Mouse (Mus musculus) C2C12 (cell line): ENCODE data around the gene Bad. TPM values are rescaled to one million over a fixed set of nuclear protein-coding genes. Genes with fewer than 3 reads are reported as not detected.

Experiments used
- H3K27me3 ChIP-seq: one replicate; pipeline ENCODE4 v1.6.1; 2011; ENCODE audit not compliant: control insufficient read depth, insufficient read depth, insufficient read length
- H3K36me3 ChIP-seq: one replicate; pipeline ENCODE4 v1.6.1; 2011; ENCODE audit not compliant: control insufficient read depth, insufficient read depth
- H3K4me3 ChIP-seq: one replicate; pipeline ENCODE4 v1.5.1; 2011; ENCODE audit warnings: mild to moderate bottlenecking, control low read depth; ENCODE audit not compliant: poor library complexity, insufficient read depth, severe bottlenecking
- H3K79me2 ChIP-seq: one replicate; pipeline ENCODE4 v1.6.1; 2011; ENCODE audit not compliant: control insufficient read depth, insufficient read depth
- H3K79me3 ChIP-seq: one replicate; pipeline ENCODE4 v1.6.1; 2011; ENCODE audit warnings: low read depth, control low read depth
- H3ac ChIP-seq: one replicate; pipeline ENCODE3; 2011; ENCODE audit warnings: low read depth; ENCODE audit not compliant: control insufficient read depth, insufficient read length
- CEBPB ChIP-seq: IDR thresholded peaks from one replicate; pipeline ENCODE4 v1.6.1; 2011; ENCODE audit warnings: low read depth, mild to moderate bottlenecking, control low read depth, moderate library complexity
- CTCF ChIP-seq: IDR thresholded peaks from one replicate; pipeline ENCODE4 v1.5.1; 2011; ENCODE audit not compliant: control insufficient read depth, insufficient read depth, insufficient read length
- FOSL1 ChIP-seq: IDR thresholded peaks from one replicate; pipeline ENCODE4 v1.8.0; 2011; ENCODE audit warnings: mild to moderate bottlenecking, low read length; ENCODE audit not compliant: poor library complexity, insufficient read depth, severe bottlenecking
- MAX ChIP-seq: IDR thresholded peaks from one replicate; pipeline ENCODE4 v1.6.1; 2011; ENCODE audit warnings: mild to moderate bottlenecking, control low read depth
- MYOD1 ChIP-seq: IDR thresholded peaks from one replicate; pipeline ENCODE4 v1.6.1; 2011; ENCODE audit warnings: low read depth; ENCODE audit not compliant: control insufficient read depth, insufficient read length
- MYOG ChIP-seq: IDR thresholded peaks from one replicate; pipeline ENCODE4 v1.6.1; 2011; ENCODE audit not compliant: control insufficient read depth, insufficient read length; ENCODE audit errors: extremely low read depth
- USF1 ChIP-seq: IDR thresholded peaks from one replicate; pipeline ENCODE4 v1.6.1; 2011; ENCODE audit warnings: low read depth, mild to moderate bottlenecking, control low read depth, moderate library complexity
- polyA plus RNA-seq: library from polyadenylated mRNA; unstranded; fragments of >200 nt; fragmentation: generic; extraction: Trizol; gene quantifications from one replicate; pipeline ENCODE4 v1.2.1, GENCODE M21; 2012; ENCODE audit warnings: missing spikeins

Gene Bad
- polyA plus RNA-seq, 1 experiment = 84.0 TPM

DNA sequence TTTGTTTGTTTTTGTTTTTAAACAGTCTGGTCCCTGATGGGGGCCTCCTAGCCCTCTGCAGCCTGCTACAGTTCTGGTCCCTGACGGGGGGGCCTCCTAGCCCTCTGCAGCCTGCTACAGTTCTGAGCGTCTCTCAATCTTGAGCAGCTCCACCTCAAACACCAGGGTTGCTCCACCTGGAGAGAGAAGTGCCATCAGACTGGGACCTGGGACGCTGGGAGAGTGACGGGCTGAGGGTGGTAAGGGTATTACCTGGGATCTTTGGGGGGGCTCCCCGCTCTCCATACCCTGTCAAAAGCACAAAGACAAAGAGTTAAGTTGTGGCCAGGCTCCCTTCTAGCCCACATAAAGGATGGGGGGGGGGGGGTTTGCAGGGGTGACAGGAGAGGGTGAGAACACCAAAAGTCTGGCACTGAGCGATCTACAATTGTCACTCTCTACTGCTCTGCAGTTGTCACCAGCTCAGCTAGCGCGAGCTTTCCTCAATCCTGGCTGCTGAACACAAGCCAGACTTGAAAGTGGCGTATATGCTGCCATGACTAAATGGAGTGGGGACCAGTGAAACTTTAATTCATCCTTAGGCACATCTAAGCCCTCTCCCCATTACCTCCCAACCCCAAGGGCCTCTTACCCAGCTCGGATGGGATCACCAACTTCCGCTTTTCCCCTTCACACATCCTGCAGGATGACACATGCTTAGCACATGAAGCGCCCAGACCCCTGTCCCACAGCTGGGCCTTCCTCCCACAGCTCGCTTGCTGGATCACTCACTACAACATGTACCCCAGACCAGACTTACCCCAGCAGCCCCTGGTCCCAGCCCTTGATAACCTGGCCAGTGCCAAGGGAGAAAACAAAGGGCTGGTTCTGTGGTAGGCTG, 36.3 kb downstream of the Bad start:
- H3ac ChIP-seq = peak overlapping the region; percentile 16
- peaks cover 37% of the 10 kb centered on the region for H3K36me3 ChIP-seq
- no peak for TF ChIP-seq FOSL1
- TF ChIP-seq CEBPB = no peak
- TF ChIP-seq MAX = no peak
- no peak for TF ChIP-seq CTCF
- no peak for TF ChIP-seq MYOG
- no peak for TF ChIP-seq MYOD1
- TF ChIP-seq USF1 = no peak
- H3K79me2 ChIP-seq = peaks cover 54% of the 10 kb centered on the region
- H3K79me3 ChIP-seq = peaks cover 31% of the 10 kb centered on the region
- H3K27me3 ChIP-seq = no peaks in the 10 kb centered on the region
- no peak overlapping the region for H3K4me3 ChIP-seq

DNA sequence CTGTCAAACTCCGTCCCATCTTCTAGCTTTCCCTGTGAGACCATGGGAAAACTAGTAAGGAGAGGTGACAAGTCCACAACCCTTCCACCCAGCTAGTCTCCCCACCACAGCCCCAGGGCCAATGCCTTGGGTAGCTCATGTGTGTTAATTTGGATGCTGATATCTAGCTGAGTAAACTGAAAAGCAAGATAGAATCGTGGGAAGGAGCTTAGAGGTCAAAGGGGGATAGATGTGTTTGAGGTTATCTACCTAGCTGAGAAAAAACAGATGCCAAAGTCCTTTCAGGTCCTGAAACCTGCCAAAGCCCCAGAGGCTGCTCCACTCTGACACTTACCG, 36.9 kb downstream of the Bad start:
- TF ChIP-seq CTCF (no peak), MAX (no peak), FOSL1 (no peak), MYOG (no peak), MYOD1 (no peak)
- H3K36me3 ChIP-seq = peaks cover 44% of the 10 kb centered on the region
- peak overlapping the region; percentile 37 for H3K4me3 ChIP-seq

DNA sequence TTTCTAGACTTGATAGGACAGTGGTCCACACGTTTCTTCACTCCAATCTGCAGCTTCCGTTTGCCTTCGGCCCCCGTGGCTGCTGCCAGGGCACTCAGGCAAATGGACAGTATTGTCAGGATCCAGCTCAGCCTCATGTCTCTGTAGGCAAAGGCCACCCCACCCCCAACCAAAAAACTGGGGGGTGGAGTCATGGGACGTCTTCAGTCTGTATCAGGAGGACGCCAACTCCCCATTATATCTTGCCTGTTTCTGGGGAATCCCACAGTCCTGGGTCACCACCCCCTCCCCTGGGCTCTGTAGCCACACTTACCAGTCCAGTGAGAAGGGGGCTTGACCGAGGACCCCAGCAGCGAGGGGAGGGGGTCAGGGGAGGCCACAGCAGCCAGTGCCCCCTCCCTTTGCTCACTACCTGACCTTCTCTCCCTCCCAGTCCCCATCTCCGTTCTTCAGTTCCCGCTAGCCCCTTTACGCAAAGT, 37.4 kb downstream of the Bad start:
- peaks cover 31% of the 10 kb centered on the region for H3K79me3 ChIP-seq
- H3K36me3 ChIP-seq = peaks cover 48% of the 10 kb centered on the region
- H3K27me3 ChIP-seq = no peaks in the 10 kb centered on the region
- H3K4me3 ChIP-seq = peak overlapping the region; percentile 37
- TF ChIP-seq MYOG = no peak
- no peak for TF ChIP-seq MYOD1
- no peak for TF ChIP-seq CTCF
- TF ChIP-seq CEBPB = no peak
- TF ChIP-seq MAX = no peak
- TF ChIP-seq FOSL1 = no peak
- no peak for TF ChIP-seq USF1
- H3K79me2 ChIP-seq = peaks cover 52% of the 10 kb centered on the region
- H3ac ChIP-seq = peak overlapping the region; percentile 74

More for the DNA sequence above, 36.9 kb downstream of the Bad start:
- H3K79me2 ChIP-seq = peaks cover 52% of the 10 kb centered on the region
- peaks cover 31% of the 10 kb centered on the region for H3K79me3 ChIP-seq
- H3ac ChIP-seq = peak overlapping the region; percentile 74
- no peaks in the 10 kb centered on the region for H3K27me3 ChIP-seq

- Histone ChIP-seq H3K4me3 (peak overlapping the region; percentile 65), H3ac (peak overlapping the region; percentile 81), H3K79me2 (peaks cover 52% of the 10 kb centered on the region), H3K79me3 (peaks cover 31% of the 10 kb centered on the region), H3K36me3 (peaks cover 51% of the 10 kb centered on the region), H3K27me3 (no peaks in the 10 kb centered on the region)
- TF ChIP-seq CTCF (peak; percentile 83), USF1 (no peak)
Measured at GRCm38 (mm10) chr19:6979486-6980380, 38.1 kb downstream of the Bad start.

DNA sequence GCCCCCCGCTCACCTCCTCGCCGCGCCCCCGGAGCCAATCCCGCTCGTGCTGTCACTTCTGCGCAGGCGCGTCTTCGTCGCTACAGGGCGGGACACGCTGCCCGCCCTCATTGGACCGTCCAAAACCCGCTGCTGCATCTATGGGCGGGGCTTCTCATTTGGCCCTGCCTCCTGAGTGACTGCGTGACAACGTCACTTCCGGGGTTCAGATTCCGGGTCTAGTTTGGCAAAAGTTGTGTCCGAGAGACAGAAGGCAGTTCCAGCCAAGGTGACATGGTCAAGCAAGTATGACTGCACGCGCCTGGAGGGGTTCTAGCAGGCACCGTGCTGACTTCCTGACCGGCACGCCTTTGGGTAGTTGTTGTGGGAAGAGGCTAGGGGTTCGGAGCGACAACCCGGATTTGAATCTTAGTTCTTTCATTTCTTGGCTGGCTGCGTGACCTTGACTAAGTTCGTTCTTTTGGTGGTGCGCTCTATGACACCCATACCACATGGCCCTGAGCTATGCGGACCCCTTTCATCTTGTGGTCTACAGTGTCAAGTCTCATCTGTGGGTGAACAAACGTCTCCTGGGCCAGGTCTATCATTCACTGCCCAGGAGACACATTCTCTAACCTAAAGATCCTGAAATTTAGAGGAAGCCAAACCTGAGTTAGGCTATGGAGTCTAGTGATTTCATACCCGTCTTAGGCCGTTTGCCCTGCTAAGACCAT, 38.9 kb downstream of the Bad start, which contains the start of gene Fkbp2:
Gene Fkbp2 (minus strand): TSS at position 121 of the 713 bp plus-strand sequence.
- Histone ChIP-seq H3K36me3 (peaks cover 51% of the 10 kb centered on the region), H3ac (peak within 1 kb of the TSS; percentile 81), H3K27me3 (no peaks in the 10 kb centered on the region), H3K79me3 (peaks cover 29% of the 10 kb centered on the region), H3K4me3 (peak within 1 kb of the TSS; percentile 65), H3K79me2 (peaks cover 46% of the 10 kb centered on the region)
- TF ChIP-seq MAX (peak; percentile 14), CEBPB (no peak), MYOG (no peak), FOSL1 (no peak), USF1 (no peak)
